Mouse (Mus musculus): ENCODE data around the gene Kntc1. TPM values are rescaled to one million over a fixed set of nuclear protein-coding genes. Genes with fewer than 3 reads are reported as not detected.
"Not testable (repeated sequence)": the region's sequence is repeated elsewhere in the genome, so short reads cannot be mapped to it uniquely, and the experiment has no call there.

Gene Kntc1
- 0.99 and 1.6 TPM in 2 replicates for polyA plus RNA-seq (2012; rRNA removed)

- DNase-seq (ENCODE audit: low spot score), result peak; percentile 92
Observed at GRCm38 (mm10) chr5:123749065-123750064, at the start of gene Kntc1, which contains the start of gene Rsrc2. Gene Kntc1, plus strand, starts transcription at chr5:123749716. Gene Rsrc2, minus strand, starts transcription at chr5:123749414.

DNA sequence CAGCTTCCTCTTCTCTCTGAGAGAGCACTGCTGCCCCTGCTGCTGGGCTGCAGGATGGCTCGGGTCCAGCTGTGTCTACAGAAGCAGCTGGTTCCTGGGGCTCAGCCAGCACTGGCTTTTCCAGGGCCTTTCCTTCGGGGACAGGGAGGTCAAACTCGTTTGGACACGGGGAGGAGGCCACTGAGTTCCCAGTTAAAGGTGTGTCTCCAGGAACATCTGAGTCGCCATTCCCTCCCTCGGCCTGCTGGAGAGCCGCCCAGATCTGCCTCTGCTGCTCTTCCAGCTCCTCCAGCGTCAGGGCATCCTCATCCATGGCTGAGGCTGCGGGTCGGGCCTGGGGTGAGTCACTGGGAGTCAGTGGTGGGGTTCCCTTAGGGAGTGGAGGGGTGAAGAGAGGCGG is 48.9 kb upstream of the Kntc1 start:
- DNase-seq (ENCODE audit: low spot score), result no peak

GRCm38 (mm10) chr5:123708598-123708997 is 40.9 kb upstream of the Kntc1 start:
- DNase-seq (ENCODE audit: low spot score), result no peak

- no peak for DNase-seq (ENCODE audit: low spot score)
Observed at GRCm38 (mm10) chr5:123709571-123709970, 39.9 kb upstream of the Kntc1 start.

GRCm38 (mm10) chr5:123713782-123714181 is 35.7 kb upstream of the Kntc1 start:
- no peak for DNase-seq (ENCODE audit: low spot score)

- DNase-seq (ENCODE audit: low spot score), result no peak
Observed at GRCm38 (mm10) chr5:123714622-123715021, 34.9 kb upstream of the Kntc1 start.

DNA sequence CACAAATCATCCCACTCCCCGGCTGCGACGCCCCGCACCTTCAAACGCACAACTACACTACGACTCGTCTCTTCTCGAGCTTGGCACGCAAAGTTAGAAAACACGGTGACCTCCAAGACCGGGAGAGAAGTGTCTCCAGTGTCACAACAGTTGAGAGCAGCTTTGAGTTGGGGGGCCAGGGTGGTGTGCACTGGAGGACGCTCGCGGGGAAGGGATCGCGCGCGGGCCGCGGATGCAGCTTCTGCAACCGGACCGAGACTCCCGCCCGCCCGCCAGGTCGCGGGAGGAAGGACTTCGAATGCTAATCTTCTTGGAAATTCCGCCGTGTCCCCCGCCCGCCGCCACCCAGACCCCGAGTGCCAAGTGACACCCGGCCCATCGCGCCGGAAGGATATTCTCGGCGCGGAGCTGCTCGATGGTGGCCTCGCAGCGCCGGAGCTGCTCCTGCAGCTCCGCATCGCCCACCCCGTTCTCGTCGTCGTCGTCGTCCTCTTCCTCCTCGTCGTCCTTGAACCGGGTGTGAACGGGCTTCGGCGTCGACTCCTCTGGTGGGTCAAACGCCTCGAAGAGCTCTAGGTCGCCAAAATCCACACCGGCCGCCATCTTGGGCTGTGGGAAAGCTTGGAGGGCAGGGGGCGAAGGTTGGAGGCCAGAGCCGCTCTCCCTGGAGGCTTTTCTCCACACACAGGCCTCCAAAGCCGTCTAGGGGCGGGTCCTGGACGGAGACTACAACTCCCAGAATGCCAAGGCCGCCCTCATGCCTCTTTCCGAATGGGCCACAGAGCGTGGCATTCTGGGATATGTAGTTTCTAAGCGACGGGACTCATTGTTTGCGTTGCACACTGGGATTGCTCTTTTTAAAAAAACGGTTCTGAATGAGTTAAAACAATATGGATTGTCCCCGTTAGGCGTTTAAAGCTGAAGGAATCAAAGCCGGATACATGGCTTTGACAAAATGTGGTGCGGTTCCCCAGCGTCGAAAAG is 28.9 kb upstream of the Kntc1 start, which contains the start of gene Zcchc8:
Gene Zcchc8 (minus strand): TSS at position 773 of the 984 bp plus-strand sequence.
- DNase-seq (ENCODE audit: low spot score), result peak; percentile 77

GRCm38 (mm10) chr5:123723816-123724215 is 25.7 kb upstream of the Kntc1 start:
- DNase-seq (ENCODE audit: low spot score), result not testable (repeated sequence)

DNA sequence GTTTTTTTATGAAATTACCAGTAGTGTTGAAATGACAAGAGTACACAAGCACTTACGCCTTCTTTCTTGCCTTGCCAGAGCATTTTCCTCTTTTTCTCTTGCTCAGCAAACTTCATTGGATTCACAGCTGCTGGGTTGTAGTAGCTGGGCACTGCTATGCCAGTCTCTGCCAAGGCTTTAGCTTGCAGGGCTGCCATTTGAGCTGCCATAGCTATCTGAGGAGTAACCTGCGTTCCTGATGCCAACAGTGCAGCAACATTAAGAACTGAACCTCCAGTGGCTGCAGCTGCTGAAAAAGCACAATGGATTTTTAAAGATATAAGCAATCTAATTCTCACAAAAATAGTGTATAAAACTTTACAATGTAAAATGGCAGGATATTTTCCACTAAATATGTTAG is 18.5 kb upstream of the Kntc1 start:
- no peak for DNase-seq (ENCODE audit: low spot score)

DNA sequence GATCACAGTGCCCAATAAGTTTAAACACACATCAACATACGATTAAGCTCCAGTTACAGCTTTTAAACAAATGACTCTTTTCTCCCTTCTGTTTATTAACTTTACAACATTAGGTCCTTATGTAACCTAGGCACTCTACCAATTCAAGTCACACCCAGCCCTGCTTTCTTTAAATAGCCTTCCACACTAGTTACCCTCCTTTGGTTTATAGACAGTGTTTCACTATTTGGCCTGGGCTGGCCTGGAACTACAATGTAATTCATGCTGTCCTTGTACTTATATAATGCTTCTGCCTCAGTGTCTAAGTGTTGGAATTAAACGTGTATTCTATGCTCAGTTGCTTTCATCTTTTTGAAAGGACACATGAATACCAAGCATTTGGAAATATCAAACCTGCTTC is 5.2 kb upstream of the Kntc1 start:
- DNase-seq (ENCODE audit: low spot score), result no peak

- DNase-seq (ENCODE audit: low spot score), result no peak
Observed at GRCm38 (mm10) chr5:123746253-123746652, 3.3 kb upstream of the Kntc1 start.

DNA sequence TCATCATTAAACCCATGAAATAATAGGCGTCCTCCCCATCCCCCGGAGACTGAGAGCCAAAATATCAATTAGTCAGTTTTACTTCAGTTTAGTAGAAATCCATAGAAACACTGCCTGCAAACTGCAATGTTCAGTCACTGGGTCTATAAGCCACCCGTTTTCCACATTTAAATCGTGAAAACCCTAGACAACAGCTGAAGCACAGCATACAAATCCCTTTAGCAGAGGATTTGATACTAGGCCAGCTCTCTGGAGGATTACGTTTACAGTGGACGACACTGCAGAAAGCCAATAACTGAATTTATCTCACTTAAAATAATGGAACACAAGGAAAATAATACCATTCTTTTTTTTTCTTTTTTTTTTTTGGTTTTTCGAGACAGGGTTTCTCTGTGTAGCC is 1.9 kb upstream of the Kntc1 start:
- no peak for DNase-seq (ENCODE audit: low spot score)

GRCm38 (mm10) chr5:123748339-123749064 is 1.0 kb upstream of the Kntc1 start:
- no peak for DNase-seq (ENCODE audit: low spot score)

GRCm38 (mm10) chr5:123765506-123765905 is 16.0 kb downstream of the Kntc1 start:
- DNase-seq (ENCODE audit: low spot score), result no peak

DNA sequence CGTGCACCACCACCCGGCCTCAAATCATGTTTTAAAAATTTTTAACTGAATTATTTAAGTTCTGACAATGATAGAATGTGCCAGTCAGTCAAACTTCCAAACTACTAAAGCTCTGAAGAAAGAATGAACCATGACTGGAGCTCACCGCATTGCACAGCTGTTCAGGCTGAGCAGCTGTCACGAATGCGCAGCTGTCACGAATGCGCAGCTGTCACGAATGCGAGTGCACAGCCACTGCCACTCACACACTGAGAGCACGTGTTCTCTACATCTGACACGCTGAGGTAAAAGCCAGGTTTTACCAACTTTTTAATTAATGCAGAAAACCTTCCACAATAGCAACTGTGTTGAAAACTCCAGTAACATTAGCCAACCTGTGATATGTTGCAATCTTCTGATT is 16.9 kb downstream of the Kntc1 start:
- not testable (repeated sequence) for DNase-seq (ENCODE audit: low spot score)

GRCm38 (mm10) chr5:123773441-123773840 is 23.9 kb downstream of the Kntc1 start:
- no peak for DNase-seq (ENCODE audit: low spot score)

DNA sequence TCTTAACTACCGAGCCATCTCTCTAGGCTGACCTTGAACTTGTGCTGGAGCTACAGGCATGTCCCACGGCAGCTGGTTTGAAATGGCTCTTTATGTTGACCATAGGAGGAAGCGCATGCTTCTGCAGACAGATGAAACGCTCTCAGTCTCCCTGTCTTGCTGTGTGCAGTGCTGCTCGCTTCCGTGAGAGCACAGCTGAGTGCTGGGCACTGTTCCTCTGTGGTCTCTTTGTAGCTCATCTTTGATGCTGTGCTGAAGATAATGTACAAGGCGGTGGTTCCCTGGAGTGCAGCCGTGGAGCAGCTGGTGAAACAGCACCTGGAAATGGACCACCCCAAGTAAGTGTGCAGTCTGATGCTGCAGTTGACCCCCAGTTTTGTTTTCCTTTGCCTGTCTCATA is 31.2 kb downstream of the Kntc1 start:
- no peak for DNase-seq (ENCODE audit: low spot score)

- no peak for DNase-seq (ENCODE audit: low spot score)
Observed at GRCm38 (mm10) chr5:123781864-123782263, 32.3 kb downstream of the Kntc1 start.

DNA sequence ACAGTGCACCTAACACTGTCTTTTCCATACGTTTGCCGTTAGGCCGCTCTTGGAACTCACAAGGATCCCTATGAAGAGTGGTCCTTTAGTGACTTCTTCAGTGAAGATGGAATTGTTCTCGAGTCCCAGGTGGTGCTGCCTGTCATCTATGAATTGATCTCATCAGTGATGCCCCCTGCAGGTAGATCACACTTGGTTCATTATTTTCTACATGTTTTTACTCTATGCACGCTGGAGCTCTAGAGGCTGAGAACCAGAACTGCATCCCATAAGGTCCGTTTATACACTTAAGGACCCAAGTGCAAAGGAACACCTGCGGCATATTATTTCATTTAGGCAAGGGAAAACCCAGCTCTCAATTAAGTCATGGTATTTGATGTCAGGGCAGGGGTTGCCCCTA is 39.5 kb downstream of the Kntc1 start:
- no peak for DNase-seq (ENCODE audit: low spot score)

DNA sequence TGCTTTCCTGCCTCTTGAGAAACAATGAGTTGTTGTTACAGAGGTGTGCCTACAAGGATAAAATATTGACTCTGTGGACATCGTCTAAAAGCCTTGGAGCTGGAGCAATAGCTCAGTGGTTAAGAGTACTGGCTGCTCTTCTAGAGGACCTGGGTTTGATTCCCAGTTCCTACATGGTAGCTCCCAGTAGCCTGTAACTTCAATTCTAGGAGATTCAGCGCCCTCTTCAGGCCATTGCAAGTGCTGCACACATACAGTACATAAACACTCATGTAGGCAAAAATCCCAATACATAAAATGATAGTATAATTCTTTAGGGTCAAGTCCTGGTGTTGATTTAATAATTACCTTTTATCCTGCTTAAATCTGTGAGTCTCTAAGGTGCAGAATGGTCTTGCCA is 43.6 kb downstream of the Kntc1 start:
- no peak for DNase-seq (ENCODE audit: low spot score)

DNA sequence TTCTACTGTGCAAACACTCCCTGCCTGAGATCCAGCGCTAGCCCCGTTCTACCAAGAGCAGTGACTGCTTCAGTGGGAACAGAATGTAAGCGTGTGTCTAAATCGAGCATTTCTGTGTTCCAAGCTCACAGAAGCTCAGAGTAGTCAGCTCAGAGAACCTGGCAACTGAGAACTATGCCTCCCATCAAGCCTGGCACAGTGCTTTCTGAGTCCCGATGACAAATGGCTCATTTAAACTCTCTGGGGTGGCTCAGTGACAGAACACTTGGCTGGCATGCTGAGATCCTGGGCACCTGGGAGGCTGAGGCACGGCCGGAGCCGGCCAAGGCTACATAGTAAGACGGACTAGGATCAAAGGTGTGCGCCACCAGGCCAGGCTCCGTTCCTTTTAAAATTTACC is 56.8 kb downstream of the Kntc1 start:
- no peak for DNase-seq (ENCODE audit: low spot score)
